ENCODE assay signal across 25 mouse cellular contexts in genomic region chr2:35764328-35764727, GRCm38 (mm10).
"Had no signal": no experiment of that assay in that cellular context is flagged by ENCODE, and none has a peak within 500 bp of the region (broad histone marks: within the 10 kb centered on the region; RNA-seq: fewer than 3 reads in every experiment).

No protein-coding gene starts in this region.

- H3K9ac ChIP-seq: heart, embryonic 13.5 days; heart, embryonic 15.5 days; hindbrain, embryonic 12.5 days; hindbrain, embryonic 14.5 days; intestine, embryonic 15.5 days; limb, embryonic 12.5 days had no signal

- H3K4me1 ChIP-seq: intestine, embryonic 15.5 days had no signal

- DNase-seq: gastrocnemius, postnatal 14 days; gastrocnemius, postnatal 36 days; heart, adult 11 months; heart, adult 2 months; heart, postnatal 14 days; heart, postnatal 4 days; kidney, adult 18-20 months; kidney, adult 8-10 months; kidney, postnatal 10 days; kidney, postnatal 25 days; kidney, postnatal 4 days had no signal

- ATAC-seq: hindbrain, embryonic 16.5 days; inflammation-experienced regulatory T-cells, adult 6 months; intestine, embryonic 15.5 days; intestine, postnatal 0 days had no signal

- H3K27me3 ChIP-seq: heart, embryonic 13.5 days; heart, embryonic 15.5 days; hindbrain, embryonic 12.5 days; intestine, embryonic 15.5 days had no signal

- H3K9me3 ChIP-seq: heart, embryonic 13.5 days; heart, embryonic 15.5 days; hindbrain, embryonic 10.5 days; hindbrain, embryonic 12.5 days; intestine, embryonic 15.5 days; limb, embryonic 10.5 days; limb, embryonic 12.5 days had no signal

- H3K36me3 ChIP-seq: heart, embryonic 13.5 days; heart, embryonic 15.5 days; hindbrain, embryonic 10.5 days; hindbrain, embryonic 12.5 days; intestine, embryonic 15.5 days; limb, embryonic 10.5 days; limb, embryonic 12.5 days had no signal

- H3K4me2 ChIP-seq: heart, embryonic 11.5 days; heart, embryonic 13.5 days; heart, embryonic 15.5 days; hindbrain, embryonic 12.5 days; hindbrain, embryonic 14.5 days; intestine, embryonic 15.5 days; limb, embryonic 12.5 days had no signal

- H3K4me3 ChIP-seq: heart, adult 2 months; heart, embryonic 13.5 days; heart, embryonic 15.5 days; hindbrain, embryonic 10.5 days; hindbrain, embryonic 12.5 days; intestine, embryonic 15.5 days; layer of hippocampus, adult 2 months; left cerebral cortex, adult 2 months; limb, embryonic 10.5 days; limb, embryonic 12.5 days had no signal

- H3K27ac ChIP-seq: heart, adult 2 months; heart, embryonic 13.5 days; heart, embryonic 15.5 days; hindbrain, embryonic 10.5 days; hindbrain, embryonic 12.5 days; hindbrain, embryonic 14.5 days; intestine, embryonic 15.5 days; layer of hippocampus, adult 2 months; left cerebral cortex, adult 2 months; limb, embryonic 10.5 days; limb, embryonic 12.5 days had no signal
